Mouse (Mus musculus) C2C12 (cell line): ENCODE measurements at regions not wholly inside any gene's neighbourhood (a gene's known extent, or its start where the extent isn't known, plus 50 kb on each side); places are given as distances from the start of the nearest gene placed in this dataset.

Experiments used
- H3K27me3 ChIP-seq: one replicate; pipeline ENCODE4 v1.6.1; 2011; ENCODE audit not compliant: control insufficient read depth, insufficient read depth, insufficient read length
- H3K36me3 ChIP-seq: one replicate; pipeline ENCODE4 v1.6.1; 2011; ENCODE audit not compliant: control insufficient read depth, insufficient read depth
- H3K4me3 ChIP-seq: one replicate; pipeline ENCODE4 v1.5.1; 2011; ENCODE audit warnings: mild to moderate bottlenecking, control low read depth; ENCODE audit not compliant: poor library complexity, insufficient read depth, severe bottlenecking
- H3K79me2 ChIP-seq: one replicate; pipeline ENCODE4 v1.6.1; 2011; ENCODE audit not compliant: control insufficient read depth, insufficient read depth
- H3K79me3 ChIP-seq: one replicate; pipeline ENCODE4 v1.6.1; 2011; ENCODE audit warnings: low read depth, control low read depth
- H3ac ChIP-seq: one replicate; pipeline ENCODE3; 2011; ENCODE audit warnings: low read depth; ENCODE audit not compliant: control insufficient read depth, insufficient read length
- CEBPB ChIP-seq: IDR thresholded peaks from one replicate; pipeline ENCODE4 v1.6.1; 2011; ENCODE audit warnings: low read depth, mild to moderate bottlenecking, control low read depth, moderate library complexity
- CTCF ChIP-seq: IDR thresholded peaks from one replicate; pipeline ENCODE4 v1.5.1; 2011; ENCODE audit not compliant: control insufficient read depth, insufficient read depth, insufficient read length
- FOSL1 ChIP-seq: IDR thresholded peaks from one replicate; pipeline ENCODE4 v1.8.0; 2011; ENCODE audit warnings: mild to moderate bottlenecking, low read length; ENCODE audit not compliant: poor library complexity, insufficient read depth, severe bottlenecking
- MAX ChIP-seq: IDR thresholded peaks from one replicate; pipeline ENCODE4 v1.6.1; 2011; ENCODE audit warnings: mild to moderate bottlenecking, control low read depth
- MYOD1 ChIP-seq: IDR thresholded peaks from one replicate; pipeline ENCODE4 v1.6.1; 2011; ENCODE audit warnings: low read depth; ENCODE audit not compliant: control insufficient read depth, insufficient read length
- MYOG ChIP-seq: IDR thresholded peaks from one replicate; pipeline ENCODE4 v1.6.1; 2011; ENCODE audit not compliant: control insufficient read depth, insufficient read length; ENCODE audit errors: extremely low read depth
- USF1 ChIP-seq: IDR thresholded peaks from one replicate; pipeline ENCODE4 v1.6.1; 2011; ENCODE audit warnings: low read depth, mild to moderate bottlenecking, control low read depth, moderate library complexity

DNA sequence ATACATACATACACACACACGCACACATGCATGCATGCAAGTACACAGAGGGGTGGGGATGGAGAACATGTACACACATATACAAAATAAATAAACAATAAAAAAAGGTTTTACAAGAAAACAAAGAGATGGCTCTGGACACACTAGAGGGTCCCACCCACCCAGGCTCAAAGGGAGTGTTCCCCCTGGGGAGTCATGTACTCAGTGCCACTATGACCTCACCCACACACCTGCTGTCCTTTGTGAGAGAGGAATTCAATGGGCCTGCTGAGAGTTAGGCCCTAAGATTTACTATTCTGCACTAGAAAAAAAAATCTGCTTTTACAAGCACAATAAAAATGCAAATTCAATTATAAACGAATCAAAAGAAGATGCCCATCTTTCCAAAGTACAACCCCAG, 214.2 kb upstream of the Zdhhc25 start:
- H3K36me3 ChIP-seq, result no peaks in the 10 kb centered on the region
- H3K79me2 ChIP-seq, result no peaks in the 10 kb centered on the region
- no peaks in the 10 kb centered on the region for H3K79me3 ChIP-seq
- no peak overlapping the region for H3K4me3 ChIP-seq
- TF ChIP-seq MYOG, result no peak
- TF ChIP-seq USF1, result no peak
- no peak for TF ChIP-seq CTCF
- TF ChIP-seq CEBPB, result no peak
- TF ChIP-seq FOSL1, result no peak
- TF ChIP-seq MAX, result no peak
- TF ChIP-seq MYOD1, result no peak
- no peak overlapping the region for H3ac ChIP-seq
- no peaks in the 10 kb centered on the region for H3K27me3 ChIP-seq

DNA sequence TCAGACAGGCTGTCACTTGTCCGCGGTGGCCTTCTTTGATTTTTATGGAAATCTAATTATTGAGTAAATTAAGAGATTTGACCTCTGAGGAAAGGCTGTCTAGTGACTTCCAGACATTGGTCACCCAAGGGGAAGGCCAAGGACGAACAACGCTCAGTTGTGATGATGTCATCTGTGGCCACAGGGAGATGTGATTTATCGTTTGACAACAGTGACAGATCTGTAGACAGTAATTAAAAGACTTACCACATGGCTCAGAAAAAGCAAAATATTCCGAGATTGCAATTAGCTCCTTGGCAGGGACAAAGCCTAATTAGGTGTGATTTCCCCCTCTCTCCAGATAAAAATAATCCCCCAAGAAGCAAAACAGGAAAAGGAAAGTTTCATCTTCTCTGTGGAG, 213.4 kb upstream of the Zdhhc25 start:
- H3K4me3 ChIP-seq, result no peak overlapping the region
- H3K36me3 ChIP-seq, result no peaks in the 10 kb centered on the region
- H3K27me3 ChIP-seq, result no peaks in the 10 kb centered on the region
- no peak for TF ChIP-seq MYOD1
- no peak for TF ChIP-seq FOSL1
- TF ChIP-seq USF1, result no peak
- no peak for TF ChIP-seq MYOG
- TF ChIP-seq CEBPB, result no peak
- TF ChIP-seq MAX, result no peak
- no peak for TF ChIP-seq CTCF
- H3ac ChIP-seq, result no peak overlapping the region
- H3K79me2 ChIP-seq, result no peaks in the 10 kb centered on the region
- no peaks in the 10 kb centered on the region for H3K79me3 ChIP-seq

DNA sequence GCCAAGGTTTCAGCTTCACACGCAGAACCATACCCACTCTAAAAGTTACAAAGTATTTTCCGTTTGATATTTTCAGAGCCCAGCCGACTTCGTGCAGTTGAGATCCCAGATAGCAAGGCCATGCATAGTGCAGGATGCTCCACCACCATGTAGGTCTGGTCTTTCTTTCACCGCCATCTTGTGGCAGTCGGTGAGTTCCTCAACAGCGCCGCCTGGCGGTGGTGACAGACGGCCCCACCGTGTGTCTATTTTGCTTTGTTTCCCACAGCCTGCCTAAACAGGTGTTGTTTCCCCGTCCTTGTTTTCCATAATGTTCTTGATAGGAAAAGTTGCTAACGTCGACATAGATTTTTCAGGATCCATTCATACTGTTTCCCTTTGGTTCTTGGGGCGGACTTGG, 208.3 kb upstream of the Zdhhc25 start:
- TF ChIP-seq MAX, result no peak
- no peak for TF ChIP-seq CTCF
- no peak for TF ChIP-seq USF1
- H3K36me3 ChIP-seq, result no peaks in the 10 kb centered on the region
- no peak overlapping the region for H3ac ChIP-seq
- H3K27me3 ChIP-seq, result no peaks in the 10 kb centered on the region
- H3K4me3 ChIP-seq, result no peak overlapping the region
- H3K79me3 ChIP-seq, result no peaks in the 10 kb centered on the region
- no peaks in the 10 kb centered on the region for H3K79me2 ChIP-seq

DNA sequence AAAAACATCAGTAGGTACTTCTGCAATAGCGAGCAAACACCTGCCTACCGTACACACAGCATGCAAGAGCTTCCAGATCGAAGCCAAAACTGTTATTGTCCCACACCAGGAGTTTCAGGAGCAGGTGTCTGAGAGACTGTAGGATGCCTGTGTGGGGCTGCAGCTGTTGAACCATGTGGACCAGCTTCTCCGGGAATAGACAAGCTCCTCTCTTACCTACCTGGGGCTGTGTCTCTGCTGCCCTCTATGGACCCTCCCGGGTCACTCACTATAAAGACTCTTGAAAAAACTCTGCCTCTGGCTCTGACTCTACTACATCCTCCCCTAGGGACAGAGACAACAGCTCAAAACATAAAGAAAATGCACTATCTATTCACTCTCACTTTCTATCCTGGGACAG, 201.0 kb upstream of the Zdhhc25 start:
- no peak for TF ChIP-seq MYOG
- no peak for TF ChIP-seq FOSL1
- no peak for TF ChIP-seq CTCF
- TF ChIP-seq USF1, result no peak
- no peak for TF ChIP-seq MYOD1
- TF ChIP-seq CEBPB, result no peak
- TF ChIP-seq MAX, result no peak
- Histone ChIP-seq H3ac (no peak overlapping the region), H3K36me3 (no peaks in the 10 kb centered on the region), H3K27me3 (no peaks in the 10 kb centered on the region), H3K79me2 (no peaks in the 10 kb centered on the region), H3K79me3 (no peaks in the 10 kb centered on the region), H3K4me3 (no peak overlapping the region)

DNA sequence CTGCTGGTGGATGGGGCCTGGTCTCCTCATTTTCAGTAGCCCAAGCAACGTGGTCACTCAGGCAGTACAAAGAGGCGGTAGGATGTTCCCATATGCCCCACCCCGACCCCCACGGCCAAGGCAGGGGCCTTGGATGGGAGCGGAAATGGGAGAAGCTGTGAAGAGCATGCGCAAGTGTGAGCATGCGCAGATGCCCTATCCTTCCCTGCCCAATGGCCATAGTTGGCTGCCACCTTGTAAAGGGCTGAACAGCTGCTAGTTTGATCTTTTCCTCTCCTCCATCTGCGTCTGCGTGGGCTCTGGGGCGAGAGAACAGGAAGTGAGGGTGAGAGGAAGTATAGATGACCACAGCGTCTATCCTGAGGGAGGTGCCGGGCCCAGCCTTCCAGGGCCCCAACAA, 200.1 kb upstream of the Zdhhc25 start:
- Histone ChIP-seq H3K4me3 (no peak overlapping the region), H3K79me3 (no peaks in the 10 kb centered on the region), H3K79me2 (no peaks in the 10 kb centered on the region), H3K36me3 (no peaks in the 10 kb centered on the region), H3ac (no peak overlapping the region), H3K27me3 (no peaks in the 10 kb centered on the region)
- TF ChIP-seq MAX, result no peak
- no peak for TF ChIP-seq MYOD1
- TF ChIP-seq USF1, result no peak
- no peak for TF ChIP-seq CEBPB
- TF ChIP-seq MYOG, result no peak
- TF ChIP-seq CTCF, result no peak
- no peak for TF ChIP-seq FOSL1

GRCm38 (mm10) chr15:88400787-88401186, 199.3 kb upstream of the Zdhhc25 start:
- H3K79me2 ChIP-seq, result no peaks in the 10 kb centered on the region
- no peak overlapping the region for H3K4me3 ChIP-seq
- no peaks in the 10 kb centered on the region for H3K36me3 ChIP-seq
- H3K27me3 ChIP-seq, result no peaks in the 10 kb centered on the region
- H3ac ChIP-seq, result no peak overlapping the region
- no peaks in the 10 kb centered on the region for H3K79me3 ChIP-seq
- TF ChIP-seq MYOD1 (no peak), USF1 (no peak), CEBPB (no peak), FOSL1 (no peak), MAX (no peak), CTCF (no peak)
